Mouse (Mus musculus): ENCODE measurements at regions not wholly inside any gene's neighbourhood (a gene's known extent, or its start where the extent isn't known, plus 50 kb on each side); places are given as distances from the start of the nearest gene placed in this dataset.

GRCm38 (mm10) chr6:94751101-94751440, 51.1 kb upstream of the Lrig1 start:
- Histone ChIP-seq H3K27me3 (ENCODE audit: control insufficient read depth in 1 of 2, insufficient read depth in 2 of 2, low read length in 2 of 2) (no peaks in the 10 kb centered on the region; a peak in 1 of 4 replicates), H3K4me3 (ENCODE audit: control insufficient read depth in 1 of 2, insufficient read depth in 1 of 2, low read depth in 2 of 2, low read length in 2 of 2) (no peak overlapping the region), H3K9ac (ENCODE audit: control insufficient read depth, low read depth, low read length, poor library complexity, severe bottlenecking) (no peak overlapping the region), H3K36me3 (ENCODE audit: control insufficient read depth in 1 of 2, insufficient read depth in 2 of 2, low read length in 2 of 2) (no peaks in the 10 kb centered on the region), H3K4me1 (ENCODE audit: control insufficient read depth in 1 of 2, insufficient read depth in 2 of 2, low read length in 2 of 2) (peaks cover 0 to 4% of the 10 kb centered on the region in 2 experiments; a peak in 1 of 4 replicates), H3K9me3 (replicated peaks; ENCODE audit: insufficient read depth, low read length) (no peaks in the 10 kb centered on the region), H3K79me2 (ENCODE audit: control insufficient read depth, insufficient read depth, low read length, poor library complexity) (no peaks in the 10 kb centered on the region), H3K27ac (ENCODE audit: control insufficient read depth, low read depth, low read length) (no peak overlapping the region)
- TF ChIP-seq ZMIZ1 (IDR thresholded peaks at IDR 0.05; ENCODE audit: low read depth, low read length), result no peak
- no peak for TF ChIP-seq RAD21 (IDR thresholded peaks at IDR 0.05; ENCODE audit: low read depth, low read length)
- TF ChIP-seq RCOR1 (IDR thresholded peaks at IDR 0.05; ENCODE audit: low read depth, low read length), result no peak
- TF ChIP-seq SMC3 (IDR thresholded peaks at IDR 0.05; ENCODE audit: low read depth, low read length), result no peak
- TF ChIP-seq CTCF (IDR thresholded peaks at IDR 0.05 in 2 of 3, conservative IDR thresholded peaks at IDR 0.05 in 1 of 3; ENCODE audit: control insufficient read depth in 1 of 3, insufficient read depth in 1 of 3, low read depth in 2 of 3, low read length in 3 of 3, poor library complexity in 1 of 3, severe bottlenecking in 1 of 3), result peak; percentile 26 to 50 (median 41); a peak in 5 of 6 replicates
- TF ChIP-seq CHD1 (IDR thresholded peaks at IDR 0.05; ENCODE audit: low read depth, low read length), result no peak
- TF ChIP-seq GATA1 (IDR thresholded peaks at IDR 0.05; ENCODE audit: low read depth, low read length), result no peak
- no peak for TF ChIP-seq MEF2A (IDR thresholded peaks at IDR 0.05; ENCODE audit: extremely low read depth, insufficient replicate concordance, low read depth, low read length, poor library complexity, severe bottlenecking)
- peak; percentile 13 for DNase-seq (ENCODE audit: low read depth, low spot score)

DNA sequence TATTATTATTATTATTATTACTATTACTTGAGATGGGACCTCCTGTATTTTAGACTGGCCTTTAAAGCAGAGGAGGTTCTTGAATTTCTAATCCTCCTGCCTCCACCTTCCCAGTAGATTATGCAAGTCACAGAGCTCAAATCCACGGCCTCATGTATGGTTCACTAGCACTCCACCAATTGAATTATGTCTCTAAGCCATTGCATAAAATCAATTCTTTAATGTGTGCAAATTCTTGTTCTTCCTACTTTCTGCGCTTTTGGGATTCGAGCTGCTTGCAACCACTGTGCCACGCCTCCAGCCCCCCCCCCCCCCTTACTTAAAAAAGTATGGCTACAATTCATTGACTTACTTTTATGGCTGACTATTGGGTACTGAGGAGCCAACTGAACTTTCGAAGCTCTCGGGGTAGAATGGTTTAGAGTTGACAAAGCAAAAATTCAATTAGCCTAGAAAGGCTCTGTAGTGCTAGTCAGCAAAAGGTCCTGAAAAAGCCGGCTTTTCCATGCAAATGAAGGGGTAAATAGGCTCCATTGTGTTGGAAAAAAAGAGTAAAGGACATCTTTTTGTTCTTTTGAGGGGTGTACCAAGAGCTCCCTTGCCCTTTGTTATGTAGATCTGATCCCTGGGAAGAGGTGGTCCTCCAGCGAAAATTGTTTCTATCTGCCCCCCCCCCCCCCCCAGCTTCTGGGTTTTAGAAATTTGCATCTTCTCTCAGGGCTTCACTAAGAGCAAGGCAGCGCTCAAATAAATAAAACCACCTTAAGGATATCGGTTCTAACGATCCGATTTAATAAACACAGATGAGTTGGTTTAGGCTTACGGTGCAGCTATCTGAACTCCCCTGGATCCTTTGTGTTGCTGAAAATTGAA, 50.5 kb upstream of the Lrig1 start:
- Histone ChIP-seq H3K27ac (ENCODE audit: control insufficient read depth, low read depth, low read length) (no peak overlapping the region), H3K9me3 (replicated peaks; ENCODE audit: insufficient read depth, low read length) (no peaks in the 10 kb centered on the region), H3K9ac (ENCODE audit: control insufficient read depth, low read depth, low read length, poor library complexity, severe bottlenecking) (no peak overlapping the region), H3K4me1 (ENCODE audit: control insufficient read depth in 1 of 2, insufficient read depth in 2 of 2, low read length in 2 of 2) (peaks cover 0 to 3% of the 10 kb centered on the region in 2 experiments; a peak in 1 of 4 replicates), H3K79me2 (ENCODE audit: control insufficient read depth, insufficient read depth, low read length, poor library complexity) (no peaks in the 10 kb centered on the region), H3K4me3 (ENCODE audit: control insufficient read depth in 1 of 2, insufficient read depth in 1 of 2, low read depth in 2 of 2, low read length in 2 of 2) (no peak overlapping the region), H3K36me3 (ENCODE audit: control insufficient read depth in 1 of 2, insufficient read depth in 2 of 2, low read length in 2 of 2) (no peaks in the 10 kb centered on the region), H3K27me3 (ENCODE audit: control insufficient read depth in 1 of 2, insufficient read depth in 2 of 2, low read length in 2 of 2) (no peaks in the 10 kb centered on the region; a peak in 1 of 4 replicates)
- DNase-seq (ENCODE audit: low read depth, low spot score), result no peak
- TF ChIP-seq GABPA (IDR thresholded peaks at IDR 0.05; ENCODE audit: low read depth, low read length) (no peak), ELF1 (IDR thresholded peaks at IDR 0.05; ENCODE audit: low read depth, low read length) (no peak), MYC (IDR thresholded peaks at IDR 0.05; ENCODE audit: low read depth, low read length) (no peak), USF1 (IDR thresholded peaks at IDR 0.05; ENCODE audit: low read depth, low read length) (no peak), POLR2AphosphoS2 (IDR thresholded peaks at IDR 0.05; ENCODE audit: low read length) (no peak), NELFE (IDR thresholded peaks at IDR 0.05; ENCODE audit: low read depth, low read length) (no peak), CHD1 (IDR thresholded peaks at IDR 0.05; ENCODE audit: low read depth, low read length) (no peak), POLR2A (IDR thresholded peaks at IDR 0.05; ENCODE audit: control insufficient read depth in 1 of 2, insufficient read depth in 1 of 2, low read depth in 1 of 2, low read length in 2 of 2, poor library complexity in 1 of 2) (no peak), ZNF384 (IDR thresholded peaks at IDR 0.05; ENCODE audit: low read depth, low read length) (no peak), POLR2AphosphoS5 (IDR thresholded peaks at IDR 0.05; ENCODE audit: borderline replicate concordance, low read depth, low read length) (no peak)
